Mouse (Mus musculus) neural tube, embryonic 12.5 days (tissue): ENCODE measurements at regions not wholly inside any gene's neighbourhood (a gene's known extent, or its start where the extent isn't known, plus 50 kb on each side); places are given as distances from the start of the nearest gene placed in this dataset.

Experiments
- ATAC-seq: fragments of 200-750 bp; cut with Nextera tagmentation; 2 replicates; pipeline ENCODE4 v1.8.0; 2017; ENCODE audit warnings: low read depth, mild to moderate bottlenecking, moderate TSS enrichment, moderate library complexity; ENCODE audit not compliant: low FRiP score
- H3K27ac ChIP-seq: fragments of 300-500 bp; sonication (generic); 2 replicates; pipeline ENCODE4 v1.5.1; 2016
- H3K27me3 ChIP-seq: fragments of 300-500 bp; sonication (generic); replicated peaks from 2 replicates; pipeline ENCODE4 v1.6.1; 2016; ENCODE audit warnings: mild to moderate bottlenecking
- H3K36me3 ChIP-seq: fragments of 300-500 bp; sonication (generic); 2 replicates; pipeline ENCODE4 v1.6.1; 2016; ENCODE audit warnings: mild to moderate bottlenecking
- H3K4me1 ChIP-seq: fragments of 300-500 bp; sonication (generic); 2 replicates; pipeline ENCODE4 v1.6.1; 2016
- H3K4me2 ChIP-seq: fragments of 300-500 bp; sonication (generic); replicated peaks from 2 replicates; pipeline ENCODE4 v1.6.1; 2016; ENCODE audit warnings: mild to moderate bottlenecking
- H3K4me3 ChIP-seq: fragments of 300-500 bp; sonication (generic); 2 replicates; pipeline ENCODE4 v1.5.1; 2016
- H3K9ac ChIP-seq: fragments of 300-500 bp; sonication (generic); 2 replicates; pipeline ENCODE4 v1.6.1; 2016; ENCODE audit warnings: mild to moderate bottlenecking
- H3K9me3 ChIP-seq: fragments of 300-500 bp; sonication (generic); 2 replicates; pipeline ENCODE4 v1.6.1; 2016; ENCODE audit warnings: mild to moderate bottlenecking
- WGBS: fragments of 180-500 bp; shearing (Covaris S2); methylation state at CpG from one replicate; pipeline ENCODE4 v1.1.7; 2016; 5-methylcytosine and 5-hydroxymethylcytosine counted together

GRCm38 (mm10) chr4:70705128-70705752, 170.4 kb upstream of the Megf9 start:
- WGBS = 81% methylated on average over 3 of the region's 3 CpGs
- no peaks in the 10 kb centered on the region for H3K9me3 ChIP-seq

GRCm38 (mm10) chr4:70700894-70701293, 166.1 kb upstream of the Megf9 start:
- Histone ChIP-seq H3K27ac (no peak overlapping the region), H3K9ac (no peak overlapping the region)
- WGBS = 86% methylated on average over 1 of the region's 1 CpGs

More at GRCm38 (mm10) chr4:70705128-70705752, 170.4 kb upstream of the Megf9 start:
- H3K4me2 ChIP-seq = no peak overlapping the region
- H3K27ac ChIP-seq = no peak overlapping the region
- H3K36me3 ChIP-seq = no peaks in the 10 kb centered on the region
- no peak for ATAC-seq
- no peaks in the 10 kb centered on the region for H3K27me3 ChIP-seq
- no peak overlapping the region for H3K4me3 ChIP-seq
- H3K4me1 ChIP-seq = no peaks in the 10 kb centered on the region
- no peak overlapping the region for H3K9ac ChIP-seq

GRCm38 (mm10) chr4:70664181-70664580, 129.4 kb upstream of the Megf9 start:
- H3K4me3 ChIP-seq = no peak overlapping the region
- no peak overlapping the region for H3K4me2 ChIP-seq
- H3K36me3 ChIP-seq = no peaks in the 10 kb centered on the region
- no peaks in the 10 kb centered on the region for H3K27me3 ChIP-seq
- no peak overlapping the region for H3K27ac ChIP-seq
- no peaks in the 10 kb centered on the region for H3K9me3 ChIP-seq
- H3K9ac ChIP-seq = no peak overlapping the region
- no peak for ATAC-seq
- H3K4me1 ChIP-seq = no peaks in the 10 kb centered on the region
- WGBS = 86% methylated on average over 1 of the region's 1 CpGs

More at GRCm38 (mm10) chr4:70700894-70701293, 166.1 kb upstream of the Megf9 start:
- Histone ChIP-seq H3K4me2 (no peak overlapping the region), H3K4me1 (no peaks in the 10 kb centered on the region), H3K4me3 (no peak overlapping the region), H3K9me3 (no peaks in the 10 kb centered on the region), H3K27me3 (no peaks in the 10 kb centered on the region), H3K36me3 (no peaks in the 10 kb centered on the region)
- no peak for ATAC-seq

GRCm38 (mm10) chr4:70621431-70621837, 86.6 kb upstream of the Megf9 start:
- no peaks in the 10 kb centered on the region for H3K36me3 ChIP-seq
- H3K27ac ChIP-seq = no peak overlapping the region
- H3K4me2 ChIP-seq = no peak overlapping the region
- H3K9ac ChIP-seq = no peak overlapping the region
- H3K4me3 ChIP-seq = no peak overlapping the region
- no peak for ATAC-seq
- H3K27me3 ChIP-seq = no peaks in the 10 kb centered on the region
- WGBS = 31% methylated on average over 2 of the region's 2 CpGs
- no peaks in the 10 kb centered on the region for H3K9me3 ChIP-seq
- H3K4me1 ChIP-seq = no peaks in the 10 kb centered on the region

GRCm38 (mm10) chr4:70619636-70620287, 85.0 kb upstream of the Megf9 start:
- 92% methylated on average over 8 of the region's 8 CpGs for WGBS
- no peaks in the 10 kb centered on the region for H3K9me3 ChIP-seq
- no peak overlapping the region for H3K9ac ChIP-seq
- no peak overlapping the region for H3K4me3 ChIP-seq
- H3K27ac ChIP-seq = no peak overlapping the region
- no peak for ATAC-seq
- H3K4me2 ChIP-seq = no peak overlapping the region
- no peaks in the 10 kb centered on the region for H3K4me1 ChIP-seq
- H3K36me3 ChIP-seq = no peaks in the 10 kb centered on the region
- no peaks in the 10 kb centered on the region for H3K27me3 ChIP-seq

GRCm38 (mm10) chr4:70615794-70616193, 81.0 kb upstream of the Megf9 start:
- Histone ChIP-seq H3K9ac (no peak overlapping the region), H3K4me1 (no peaks in the 10 kb centered on the region), H3K27ac (no peak overlapping the region), H3K4me3 (no peak overlapping the region), H3K4me2 (no peak overlapping the region), H3K9me3 (no peaks in the 10 kb centered on the region), H3K36me3 (no peaks in the 10 kb centered on the region), H3K27me3 (no peaks in the 10 kb centered on the region)
- 72% methylated on average over 4 of the region's 4 CpGs for WGBS
- ATAC-seq = no peak

GRCm38 (mm10) chr4:70614411-70614810, 79.6 kb upstream of the Megf9 start:
- Histone ChIP-seq H3K4me2 (no peak overlapping the region), H3K36me3 (no peaks in the 10 kb centered on the region), H3K4me1 (no peaks in the 10 kb centered on the region), H3K9me3 (no peaks in the 10 kb centered on the region), H3K27ac (no peak overlapping the region), H3K4me3 (no peak overlapping the region), H3K9ac (no peak overlapping the region), H3K27me3 (no peaks in the 10 kb centered on the region)
- no peak for ATAC-seq
- WGBS = 55% methylated on average over 5 of the region's 5 CpGs

- peak; percentile 52; the same call in 1 of the 2 replicates for ATAC-seq
- no peaks in the 10 kb centered on the region for H3K4me1 ChIP-seq
- no peak overlapping the region for H3K4me2 ChIP-seq
- no peaks in the 10 kb centered on the region for H3K27me3 ChIP-seq
- H3K9ac ChIP-seq = no peak overlapping the region
- H3K36me3 ChIP-seq = no peaks in the 10 kb centered on the region
- WGBS = 21% methylated on average over 3 of the region's 3 CpGs
- no peak overlapping the region for H3K27ac ChIP-seq
- no peak overlapping the region for H3K4me3 ChIP-seq
- H3K9me3 ChIP-seq = no peaks in the 10 kb centered on the region
Observed at GRCm38 (mm10) chr4:70603209-70603852, 68.5 kb upstream of the Megf9 start.

GRCm38 (mm10) chr4:70601301-70601700, 66.5 kb upstream of the Megf9 start:
- Histone ChIP-seq H3K4me1 (no peaks in the 10 kb centered on the region), H3K4me3 (no peak overlapping the region), H3K36me3 (no peaks in the 10 kb centered on the region), H3K27me3 (no peaks in the 10 kb centered on the region), H3K9ac (no peak overlapping the region), H3K27ac (no peak overlapping the region), H3K4me2 (no peak overlapping the region), H3K9me3 (no peaks in the 10 kb centered on the region)
- WGBS = 16% methylated on average over 4 of the region's 4 CpGs
- ATAC-seq = peak; percentile 71; the same call in 1 of the 2 replicates
